Mouse (Mus musculus) kidney, postnatal 4 days (tissue): ENCODE results near the gene G6pc3.

ENCODE experiments used
- DNase-seq, 2 experiments: peaks; one replicate each; pipeline ENCODE4 v3.0.0; 2021; ENCODE audit warnings: mixed read lengths in 2 of 2

The G6pc3 gene

DNA sequence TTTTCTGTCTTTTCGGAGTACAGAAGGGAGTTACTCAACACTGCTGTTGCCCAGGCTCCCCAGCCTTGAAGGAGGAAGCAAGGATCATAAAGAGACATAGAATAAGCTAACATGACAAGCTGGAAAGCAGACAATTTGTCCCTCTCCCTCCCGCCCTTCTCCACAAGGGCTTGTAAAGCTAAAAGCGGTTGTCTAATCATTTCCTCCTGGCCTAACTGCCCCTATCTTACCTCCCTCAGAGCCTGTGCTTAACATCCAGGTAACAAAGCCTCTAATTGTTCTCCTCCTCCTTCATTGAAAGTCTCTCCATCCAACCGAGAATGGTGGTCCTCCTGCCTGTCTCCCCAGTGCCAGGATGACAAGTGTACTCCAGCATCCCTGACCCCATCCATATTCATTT lies 1.4 kb downstream of the G6pc3 start:
- DNase-seq, result no peak

DNA sequence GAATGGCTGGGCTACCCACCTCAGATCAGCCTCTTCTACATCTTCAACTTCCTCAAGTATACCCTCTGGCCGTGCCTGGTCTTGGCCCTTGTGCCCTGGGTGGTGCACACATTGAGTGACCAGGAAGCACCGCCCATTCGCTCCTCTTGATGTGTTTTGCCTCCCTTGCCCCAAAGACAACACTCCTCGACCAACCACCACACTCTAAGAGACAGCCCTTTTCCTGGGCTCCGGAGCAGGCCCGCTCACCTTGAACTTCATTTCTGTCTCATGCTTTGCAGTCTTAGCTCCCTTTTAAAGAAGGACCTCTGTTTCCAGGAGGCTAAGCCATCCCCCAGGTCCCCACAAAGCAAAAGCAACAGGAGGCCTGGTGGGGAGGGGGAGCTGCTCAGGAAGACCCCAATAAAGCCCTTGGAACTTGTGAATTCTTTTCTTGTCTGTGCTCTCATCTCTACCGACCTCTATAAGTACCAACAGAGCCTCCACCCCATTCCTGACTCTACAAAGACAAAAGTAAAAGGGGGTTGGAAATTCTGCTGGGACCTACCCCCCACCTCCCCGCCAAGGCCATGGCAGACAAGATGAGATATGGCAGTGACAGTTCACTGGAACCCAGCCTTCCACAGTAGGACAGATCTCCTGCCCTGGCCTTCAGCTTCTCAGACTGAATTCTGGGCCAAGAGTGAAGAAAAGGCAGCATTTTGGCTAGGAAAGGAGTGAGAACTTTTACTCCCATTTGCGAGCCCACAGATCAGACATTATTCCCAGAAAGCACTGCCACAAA lies 4.4 kb downstream of the G6pc3 start:
- DNase-seq, result no peak

DNA sequence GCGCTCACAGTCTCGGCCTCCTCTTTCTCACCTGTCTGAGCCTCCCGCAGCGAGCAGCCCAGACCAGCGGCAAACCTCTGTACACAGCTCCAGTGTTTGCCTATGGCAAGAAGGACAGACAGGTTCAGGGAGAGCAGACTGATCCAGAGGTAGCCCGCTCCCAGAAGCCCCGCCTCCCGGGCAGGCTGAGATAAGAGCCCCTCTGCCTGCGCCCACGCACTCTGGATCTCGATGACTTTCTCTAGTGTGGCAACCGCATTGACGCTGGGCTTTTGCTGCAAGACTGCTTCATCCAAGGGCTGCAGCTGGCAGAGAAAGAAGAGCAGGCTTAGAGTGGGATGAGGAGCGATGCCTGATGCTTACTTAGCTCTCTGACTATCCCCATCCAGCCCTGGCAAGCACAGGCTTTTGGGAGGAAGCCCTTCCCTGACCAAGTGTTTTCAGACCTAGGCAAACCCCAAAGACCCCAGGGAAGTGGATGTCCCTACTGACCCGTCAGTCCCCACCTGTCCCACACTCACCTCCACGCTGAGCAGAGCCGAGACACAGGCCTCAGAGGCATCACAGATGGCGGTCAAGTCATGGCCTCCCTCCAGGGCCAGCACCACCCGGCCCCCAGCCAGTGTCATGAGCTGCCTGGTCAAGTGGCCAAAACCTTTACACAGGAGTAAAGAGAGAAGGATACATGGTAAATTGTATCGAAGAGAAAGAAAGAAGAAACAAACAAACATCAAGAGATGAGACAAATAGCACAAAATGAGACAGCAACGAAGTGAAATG lies 6.8 kb downstream of the G6pc3 start:
- DNase-seq, result no peak

DNA sequence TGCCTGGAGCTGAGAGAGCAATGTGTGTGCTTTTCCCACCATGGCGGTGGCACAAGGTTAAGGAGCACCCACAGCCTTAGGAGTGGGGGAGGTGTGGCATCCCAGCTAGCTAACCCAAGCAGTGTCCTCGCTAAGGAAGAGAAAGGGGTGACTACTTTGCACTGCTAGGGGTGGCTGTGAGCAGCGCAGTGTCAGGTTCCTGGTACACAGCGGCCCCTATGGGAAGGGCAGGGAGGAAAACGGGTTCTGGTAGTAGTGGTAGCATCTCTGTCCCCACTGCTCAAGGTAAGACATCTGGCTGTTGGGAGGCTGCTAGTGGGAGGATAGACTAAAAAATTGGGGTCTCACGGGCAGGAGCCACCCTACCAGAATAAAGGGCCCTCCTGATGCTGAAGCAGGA lies 8.8 kb downstream of the G6pc3 start:
- DNase-seq, result no peak

DNA sequence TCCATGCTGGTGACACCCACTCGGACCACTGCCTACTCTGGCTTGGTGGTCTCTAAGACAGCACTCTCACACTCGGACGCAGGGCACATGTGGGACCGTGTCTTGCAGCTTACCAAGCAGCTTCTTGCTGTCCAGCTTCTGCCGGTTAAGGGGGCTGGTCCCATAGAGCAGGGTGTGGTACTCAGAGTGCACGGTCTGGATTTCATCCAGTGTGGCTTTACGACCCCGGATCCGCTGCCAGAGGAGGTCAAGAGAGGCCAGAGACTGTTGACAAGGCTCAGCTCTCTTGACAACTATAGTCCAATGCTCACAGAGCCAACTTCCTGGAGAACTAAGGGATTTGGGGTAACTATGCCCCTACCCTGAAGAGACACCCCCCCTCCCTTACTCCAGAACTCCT lies 10.4 kb downstream of the G6pc3 start:
- peak in 1 of 2 experiments; percentile 56 for DNase-seq

DNA sequence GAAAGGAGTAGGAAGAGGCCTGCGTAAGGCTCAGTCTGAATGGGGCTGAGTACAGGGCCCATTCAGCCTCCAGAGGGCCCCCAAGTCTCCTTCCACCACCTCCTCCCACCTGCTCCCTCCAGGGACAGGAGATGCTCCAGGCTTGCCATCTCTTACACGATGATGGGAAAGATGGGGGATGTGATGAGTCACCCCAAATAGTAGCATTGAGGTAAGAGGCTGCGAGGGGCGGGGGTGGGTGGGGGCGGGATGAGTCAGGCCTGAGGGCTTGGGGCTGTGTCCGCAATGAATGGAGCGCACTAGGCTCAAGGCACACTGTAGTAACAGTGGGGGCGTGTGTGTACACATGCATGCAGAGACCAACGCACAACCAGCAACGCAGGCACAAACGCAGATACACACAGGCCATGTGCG lies 12.0 kb downstream of the G6pc3 start:
- no peak for DNase-seq

DNA sequence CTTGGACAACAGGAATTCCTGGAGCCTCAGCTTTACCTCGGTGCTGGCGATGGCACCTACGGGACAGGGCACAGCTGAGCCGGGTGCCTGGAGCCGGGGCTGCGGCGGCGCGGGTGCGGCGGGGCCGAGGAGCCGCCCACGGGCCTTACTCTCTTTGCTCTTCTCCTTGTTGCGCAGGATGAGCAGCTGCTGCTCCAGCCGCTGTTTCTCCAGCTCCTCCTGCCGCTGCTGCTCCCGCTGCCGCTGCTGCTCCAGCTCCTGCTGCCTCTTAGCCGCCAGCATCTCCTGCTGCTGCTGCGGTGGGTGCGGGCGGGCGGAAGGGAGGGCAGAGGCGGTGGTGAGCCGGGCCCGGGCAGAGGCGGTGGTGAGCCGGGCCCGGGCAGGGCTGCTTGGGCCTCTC lies 17.1 kb downstream of the G6pc3 start:
- peak in 1 of 2 experiments; percentile 37 for DNase-seq

DNA sequence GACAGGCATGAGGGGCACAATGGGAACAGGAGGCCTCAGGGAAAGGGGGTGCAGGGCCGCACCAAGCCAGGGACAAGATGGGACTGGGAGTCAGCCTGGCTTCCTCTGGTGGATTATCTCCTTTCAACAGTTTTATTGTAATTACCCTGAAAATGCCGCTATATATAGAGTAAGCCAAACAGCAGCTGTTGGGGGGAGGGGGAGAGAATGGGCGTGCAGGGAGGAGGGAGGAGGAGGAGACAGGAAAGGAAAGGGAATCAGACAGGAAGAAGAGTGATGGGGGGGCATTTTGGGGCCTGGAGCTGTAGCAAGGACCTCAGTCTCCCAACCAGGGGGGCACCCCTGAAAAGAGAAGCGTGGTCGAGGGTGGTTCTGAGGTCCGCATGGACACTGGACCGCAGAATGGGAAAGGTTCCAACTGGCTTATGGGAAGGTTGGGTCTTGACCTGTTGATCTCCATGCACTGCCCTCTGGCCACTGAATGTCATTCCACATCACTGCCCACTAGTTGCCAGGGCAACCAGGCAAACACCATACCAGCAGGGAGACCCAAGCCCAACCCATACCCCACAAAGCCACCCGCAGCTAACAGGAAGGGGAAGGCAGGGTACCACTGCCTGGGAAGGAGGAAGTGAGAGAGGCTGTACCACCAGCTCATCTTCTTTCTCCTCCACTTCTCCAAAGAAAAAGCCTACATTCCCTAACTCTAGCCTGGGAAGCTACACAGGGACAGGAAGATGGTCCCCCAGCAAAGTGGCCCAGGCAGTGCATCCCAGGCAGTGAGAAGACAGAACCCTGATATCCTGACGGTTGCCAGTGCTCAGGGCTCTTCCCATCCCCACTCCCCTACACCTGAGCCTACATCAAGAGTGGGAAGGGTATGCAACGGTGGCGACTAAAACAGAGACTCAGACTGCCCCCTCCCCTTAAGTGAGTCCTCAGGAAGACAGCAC lies 18.7 kb downstream of the G6pc3 start:
- peak; percentile 71 to 77 for DNase-seq

DNA sequence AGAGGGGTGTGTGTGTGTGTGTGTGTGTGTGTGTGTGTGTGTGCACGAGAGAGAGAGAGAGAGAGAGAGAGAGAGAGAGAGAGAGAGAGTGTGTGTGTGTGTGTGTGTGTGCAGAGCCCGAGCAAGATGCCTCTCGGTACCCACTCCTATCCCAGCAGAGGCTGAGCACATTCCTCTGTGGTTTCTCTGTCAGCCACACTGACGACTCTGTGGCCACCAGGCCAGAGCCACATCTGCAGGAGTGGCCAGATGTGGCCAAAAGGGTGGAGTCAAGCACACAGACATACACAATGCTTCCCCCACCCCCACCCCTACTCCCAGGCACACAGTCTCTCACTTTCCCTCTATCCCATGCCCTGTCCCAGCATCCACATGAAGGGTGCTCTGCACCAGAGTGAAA lies 19.4 kb downstream of the G6pc3 start:
- no peak for DNase-seq

DNA sequence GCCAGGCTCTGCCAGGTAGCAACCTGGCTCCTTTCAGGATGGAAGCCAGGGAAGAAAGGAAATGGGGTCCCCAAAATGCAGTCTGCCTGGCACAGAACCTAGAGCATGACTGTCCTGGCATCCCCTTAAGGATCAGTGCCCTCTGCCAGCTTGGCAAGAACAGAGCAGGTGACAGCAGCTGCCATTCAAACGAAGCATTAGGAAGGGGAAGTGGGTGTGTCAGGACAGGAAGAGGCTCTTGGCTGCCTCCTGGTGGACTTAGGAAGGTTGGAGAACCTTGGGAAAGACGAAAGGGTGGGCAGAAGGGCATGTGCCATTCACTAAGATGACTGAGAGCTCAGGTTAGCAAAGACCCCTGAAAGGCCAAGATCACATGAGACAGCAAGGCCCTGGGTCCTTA lies 20.3 kb downstream of the G6pc3 start:
- peak; percentile 40 to 54 for DNase-seq

DNA sequence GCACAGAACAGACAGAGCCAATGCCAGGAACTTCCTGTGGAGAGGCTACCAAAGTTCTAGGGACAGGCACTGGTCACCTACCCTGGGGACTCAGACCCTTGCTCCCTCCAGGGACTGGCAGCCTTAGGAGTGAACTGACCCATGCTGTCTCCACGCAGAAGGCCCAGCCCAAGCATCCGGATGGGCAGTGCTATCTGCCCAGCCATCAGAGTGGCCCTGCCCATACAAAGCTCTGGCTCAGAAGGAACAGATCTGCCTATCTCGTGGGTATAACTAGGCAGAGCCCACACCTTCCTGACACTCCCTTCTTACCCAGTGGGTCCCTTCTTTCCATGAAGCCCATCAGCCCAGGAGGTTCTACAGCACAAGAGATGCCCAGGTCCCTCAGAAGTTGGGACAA lies 20.8 kb downstream of the G6pc3 start:
- DNase-seq, result no peak

DNA sequence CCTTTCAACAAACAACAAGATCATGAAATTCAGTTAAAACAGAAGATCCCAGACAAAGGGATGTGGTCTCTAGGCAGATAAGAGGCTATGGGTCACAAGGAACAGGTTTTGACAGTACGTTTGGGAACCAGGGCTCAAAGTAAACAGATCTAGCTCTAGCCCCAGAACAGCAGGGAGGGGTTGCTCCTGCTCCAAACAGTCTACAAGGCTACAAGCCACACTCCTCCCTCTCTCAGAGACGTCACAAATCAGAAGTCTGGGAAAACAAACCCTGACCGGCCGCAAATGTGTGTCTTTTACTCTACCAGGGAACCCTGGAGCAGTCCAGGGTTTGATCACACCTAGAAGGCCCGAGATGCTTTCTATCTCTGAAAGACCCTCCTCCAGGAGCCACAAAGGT lies 21.6 kb downstream of the G6pc3 start:
- DNase-seq, result no peak

DNA sequence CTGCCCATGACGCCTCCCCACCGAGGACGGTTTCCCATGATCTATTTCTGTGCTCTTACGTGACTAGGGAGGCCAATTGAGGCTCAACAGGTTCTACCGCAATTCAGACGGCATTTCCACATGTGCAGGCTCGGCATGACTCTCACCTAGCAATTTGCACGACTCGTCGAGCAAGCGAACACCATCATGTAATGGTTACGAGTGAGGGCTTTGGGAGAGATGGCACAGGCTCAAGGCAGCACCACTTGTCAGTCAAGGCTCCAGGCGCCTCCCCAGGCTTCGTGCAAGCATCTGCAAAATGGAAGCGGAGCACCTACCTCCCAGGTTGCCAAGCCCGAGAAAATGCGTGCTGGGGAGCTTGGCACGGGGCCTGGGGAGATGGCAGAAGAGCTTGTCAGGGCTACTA lies 22.5 kb downstream of the G6pc3 start:
- no peak for DNase-seq

DNA sequence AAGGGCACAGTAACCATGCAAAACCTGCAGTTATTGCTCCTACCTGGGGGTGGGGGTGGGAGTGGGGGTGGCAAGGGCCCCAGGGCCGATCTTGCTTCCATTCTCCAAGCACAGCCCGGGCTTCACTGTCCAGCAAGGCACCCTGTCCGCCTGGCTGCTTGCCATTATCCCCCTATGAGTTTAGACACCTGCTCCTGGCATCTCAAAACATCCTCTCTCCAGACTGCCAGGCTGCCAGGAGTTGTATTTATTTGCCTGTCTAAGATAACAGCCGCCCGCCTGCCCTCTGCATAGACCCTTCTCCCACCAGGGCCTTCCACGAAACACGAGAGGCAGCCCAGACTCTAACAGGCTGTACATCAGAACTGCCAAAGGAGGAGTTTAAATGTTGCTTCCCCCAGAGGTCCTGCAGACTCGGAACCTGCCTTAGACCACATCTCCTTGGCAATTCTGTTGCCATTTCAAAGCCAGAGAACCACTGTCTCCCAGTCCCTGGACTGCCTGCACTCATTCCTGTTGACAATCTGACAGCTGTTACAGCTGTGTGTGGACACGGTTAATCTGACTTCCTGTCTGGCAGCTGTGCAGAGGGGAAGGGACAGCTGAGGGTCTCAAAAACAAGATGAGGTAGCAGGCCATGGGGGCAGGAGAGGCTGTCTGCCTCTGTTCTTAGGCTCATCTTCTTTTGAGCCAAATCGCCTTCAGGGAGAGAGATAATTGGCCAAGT lies 25.2 kb downstream of the G6pc3 start:
- DNase-seq, result peak; percentile 59 to 71

DNA sequence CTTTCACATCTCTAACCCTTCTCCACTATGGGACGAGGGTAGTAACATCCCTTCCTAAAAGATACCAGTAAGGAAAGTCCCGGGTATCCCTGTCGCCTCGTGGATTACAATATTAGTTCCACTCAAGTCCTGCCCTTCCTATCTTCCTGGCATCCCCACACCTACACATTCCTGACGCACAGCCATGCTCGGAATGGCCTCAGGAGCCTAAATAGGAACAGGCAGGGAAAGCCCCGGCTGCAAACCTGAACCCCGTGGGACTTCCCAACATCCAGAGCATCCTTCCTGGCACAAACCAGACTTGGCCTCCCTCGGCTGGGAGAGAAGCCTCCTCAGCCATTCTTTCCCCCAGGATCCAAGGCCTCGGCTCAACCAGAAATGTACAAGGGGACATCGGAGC lies 26.1 kb downstream of the G6pc3 start:
- no peak for DNase-seq

DNA sequence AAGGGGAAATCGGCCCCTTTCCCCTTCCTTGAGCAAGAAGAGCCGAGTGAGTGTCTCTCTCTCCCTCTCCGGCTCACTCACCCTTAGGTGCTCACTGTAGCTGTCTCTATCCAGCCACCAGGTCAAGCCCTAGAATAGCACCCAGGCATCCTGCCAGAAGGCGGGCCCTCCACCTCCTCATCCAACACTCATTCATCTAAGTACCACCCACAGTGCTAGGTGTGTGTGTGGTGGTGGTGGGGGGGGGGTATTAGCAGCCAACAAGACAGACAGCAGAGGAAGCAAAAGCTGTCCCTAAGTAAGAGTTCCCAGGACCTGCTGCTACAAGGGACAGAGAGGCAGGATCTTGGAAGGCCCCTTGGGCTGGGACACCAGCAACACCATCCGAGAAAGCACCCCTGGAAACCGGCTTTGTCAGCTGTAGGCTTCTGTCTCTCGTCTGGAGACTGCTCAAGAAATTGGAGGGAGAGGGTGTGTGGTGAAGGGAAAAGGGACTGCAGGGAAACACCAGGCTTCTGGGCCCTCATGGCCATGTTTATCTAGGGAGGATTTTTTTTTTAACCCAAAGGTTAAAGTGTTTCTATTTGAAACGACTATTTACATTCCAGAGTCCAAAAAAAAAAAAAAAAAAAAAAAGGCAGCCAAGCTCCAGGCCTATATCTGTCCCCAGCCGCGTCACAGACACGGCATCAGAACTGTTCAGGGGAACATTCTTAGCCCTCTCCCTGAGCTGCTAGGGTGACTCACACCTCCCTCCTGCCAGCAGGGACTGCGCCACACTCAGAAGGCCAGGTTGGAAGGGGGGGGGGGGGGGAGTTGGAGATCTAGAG lies 26.9 kb downstream of the G6pc3 start:
- peak; percentile 64 to 74 for DNase-seq

DNA sequence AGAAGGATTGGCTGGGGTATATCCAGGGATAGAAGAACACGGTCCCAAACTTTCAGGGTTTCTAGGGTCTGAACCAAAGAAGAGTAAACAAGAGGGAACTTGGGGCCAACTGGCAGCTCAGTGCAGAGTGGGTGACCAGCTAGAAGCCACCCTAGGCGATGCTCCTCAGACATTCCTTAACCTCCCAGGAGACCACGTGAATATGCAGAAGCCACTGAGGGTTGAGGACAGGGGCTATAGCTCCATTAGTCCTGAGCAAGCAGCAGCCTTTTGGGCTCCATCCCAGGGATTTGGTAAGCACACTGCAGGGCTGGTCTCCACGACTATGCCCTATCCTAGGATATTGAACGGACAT lies 27.4 kb downstream of the G6pc3 start:
- DNase-seq, result no peak

DNA sequence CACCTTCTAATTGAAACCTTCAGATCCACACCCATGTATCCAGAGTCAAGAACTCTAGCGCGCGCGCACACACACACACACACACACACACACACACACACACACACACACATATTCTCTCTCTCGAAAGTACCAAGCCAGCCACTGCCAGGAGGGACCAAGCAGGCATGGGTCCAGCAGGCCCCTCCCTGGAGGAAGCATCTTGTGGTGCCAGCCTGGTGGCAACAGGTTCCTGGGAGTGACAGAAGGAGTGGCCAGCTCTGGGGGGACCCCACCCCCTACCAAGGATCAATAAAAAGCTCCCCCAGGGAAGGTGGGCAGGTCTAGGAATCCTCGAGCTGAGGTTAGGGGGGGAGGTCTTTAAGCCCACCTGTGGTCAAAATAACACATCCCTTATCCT lies 28.0 kb downstream of the G6pc3 start:
- DNase-seq, result no peak

DNA sequence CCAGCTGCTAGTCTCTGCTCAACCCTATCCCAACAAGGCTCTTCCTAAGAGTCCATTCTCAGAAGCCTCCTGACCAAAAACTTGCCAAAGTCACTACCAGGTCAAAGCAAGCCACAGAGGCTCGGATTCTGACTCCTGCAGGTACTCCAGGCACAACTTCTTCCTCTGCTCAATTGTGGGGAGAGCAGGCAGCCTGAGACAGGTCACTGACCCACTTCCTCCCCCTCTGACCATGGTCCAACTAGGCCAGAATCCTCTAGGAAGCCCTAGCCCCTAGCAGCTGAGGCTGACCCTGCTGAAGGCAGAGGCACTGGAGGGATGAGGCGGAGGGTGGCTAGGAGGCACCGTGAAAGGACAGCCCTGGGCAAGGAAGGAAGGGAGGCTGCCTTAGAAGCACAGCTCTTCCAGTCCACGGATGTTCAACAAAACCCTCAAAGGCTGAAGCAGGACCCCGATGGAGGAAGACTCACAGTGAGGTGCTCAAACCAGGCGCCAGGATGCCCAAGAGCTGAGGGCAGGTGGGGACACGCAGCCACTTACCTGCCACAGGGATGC lies 28.5 kb downstream of the G6pc3 start:
- peak in 1 of 2 experiments; percentile 48 for DNase-seq

DNA sequence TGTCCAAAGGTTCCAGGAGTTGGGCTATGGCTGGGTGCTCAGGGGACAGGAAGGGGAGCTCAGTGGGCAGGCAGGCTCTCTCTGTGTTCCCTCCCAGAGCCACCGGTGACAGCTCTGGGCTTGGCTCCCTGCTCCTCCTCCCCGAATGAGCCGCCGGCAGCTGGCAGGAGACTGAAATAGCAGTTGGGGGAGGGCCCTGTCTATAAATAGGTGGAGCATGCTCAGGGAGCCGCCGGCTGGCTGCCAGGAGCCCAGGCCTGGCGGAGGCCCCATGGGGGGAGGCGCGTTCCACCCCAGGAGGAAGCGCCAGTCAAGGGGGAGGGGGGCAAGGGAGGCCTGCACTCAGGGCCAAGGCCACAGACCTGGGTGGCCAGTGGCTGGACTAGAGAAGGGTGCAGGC lies 29.4 kb downstream of the G6pc3 start:
- DNase-seq, result peak; percentile 94 to 97
